Mouse (Mus musculus): ENCODE measurements around the gene Dao. TPM values are rescaled to one million over a fixed set of nuclear protein-coding genes. Genes with fewer than 3 reads are reported as not detected.

Gene Dao
- polyA plus RNA-seq, 1 experiment from 2014 or later, result not detected

DNA sequence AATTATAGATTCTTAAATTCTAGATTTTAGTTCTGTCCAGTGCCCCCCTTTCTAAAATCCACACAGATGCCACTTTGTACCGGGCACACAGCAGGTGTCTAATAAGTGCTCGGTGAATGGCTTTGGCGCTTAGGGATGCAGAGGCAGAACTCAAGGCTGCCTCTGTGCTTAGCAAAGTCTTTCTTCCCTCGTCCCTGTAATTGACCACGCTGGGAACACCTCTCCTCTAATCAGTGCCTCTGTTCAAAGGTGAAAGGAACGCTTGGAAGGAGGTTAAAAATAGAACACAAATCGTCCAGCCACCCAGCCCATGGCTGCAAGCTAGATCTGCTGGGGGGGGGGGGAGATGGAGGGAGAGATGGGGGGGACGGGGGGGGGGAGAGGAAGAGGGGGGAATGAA, 37.0 kb downstream of the Dao start:
- H3K27ac ChIP-seq, result no peak overlapping the region
- peaks cover 4% of the 10 kb centered on the region for H3K4me1 ChIP-seq (replicated peaks)
- no peak overlapping the region for H3K4me2 ChIP-seq
- no peak overlapping the region for H3K9ac ChIP-seq
- no peaks in the 10 kb centered on the region for H3K9me3 ChIP-seq
- H3K36me3 ChIP-seq, result peaks cover 68% of the 10 kb centered on the region
- WGBS, result 32% methylated on average over 7 of the region's 8 CpGs
- no peak overlapping the region for H3K4me3 ChIP-seq
- H3K27me3 ChIP-seq, result 0 out of 2 replicates have a peak, but pooled peaks cover 5% of the 10 kb centered on the region
- ATAC-seq (ENCODE audit: low FRiP score), result no peak

DNA sequence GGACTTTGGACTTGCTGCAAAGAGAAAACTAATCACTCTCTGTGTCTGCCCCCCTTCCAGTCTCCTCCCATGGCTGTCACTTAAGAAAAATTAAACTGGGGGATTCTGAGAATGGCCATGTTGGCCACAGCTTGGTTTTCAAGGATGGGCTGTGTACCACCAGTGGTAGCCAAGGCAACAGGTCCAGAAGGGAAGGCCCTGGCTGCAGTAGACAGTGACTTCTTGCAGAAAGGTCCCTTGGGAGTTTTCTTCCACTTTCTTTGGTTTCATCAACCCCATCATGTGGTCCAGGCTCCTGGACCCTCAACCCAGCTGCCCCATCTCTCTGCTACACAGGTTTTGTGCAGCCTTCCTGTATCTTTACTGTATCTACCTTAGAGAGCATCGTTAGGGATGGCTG, 37.4 kb downstream of the Dao start:
- no peak overlapping the region for H3K27ac ChIP-seq
- H3K4me1 ChIP-seq (replicated peaks), result peaks cover 4% of the 10 kb centered on the region
- 0 out of 2 replicates have a peak, but pooled peaks cover 5% of the 10 kb centered on the region for H3K27me3 ChIP-seq
- WGBS, result 58% methylated on average over 1 of the region's 1 CpGs
- no peak overlapping the region for H3K9ac ChIP-seq
- H3K36me3 ChIP-seq, result peaks cover 68% of the 10 kb centered on the region
- H3K9me3 ChIP-seq, result no peaks in the 10 kb centered on the region
- no peak overlapping the region for H3K4me3 ChIP-seq
- no peak overlapping the region for H3K4me2 ChIP-seq
- no peak for ATAC-seq (ENCODE audit: low FRiP score)

DNA sequence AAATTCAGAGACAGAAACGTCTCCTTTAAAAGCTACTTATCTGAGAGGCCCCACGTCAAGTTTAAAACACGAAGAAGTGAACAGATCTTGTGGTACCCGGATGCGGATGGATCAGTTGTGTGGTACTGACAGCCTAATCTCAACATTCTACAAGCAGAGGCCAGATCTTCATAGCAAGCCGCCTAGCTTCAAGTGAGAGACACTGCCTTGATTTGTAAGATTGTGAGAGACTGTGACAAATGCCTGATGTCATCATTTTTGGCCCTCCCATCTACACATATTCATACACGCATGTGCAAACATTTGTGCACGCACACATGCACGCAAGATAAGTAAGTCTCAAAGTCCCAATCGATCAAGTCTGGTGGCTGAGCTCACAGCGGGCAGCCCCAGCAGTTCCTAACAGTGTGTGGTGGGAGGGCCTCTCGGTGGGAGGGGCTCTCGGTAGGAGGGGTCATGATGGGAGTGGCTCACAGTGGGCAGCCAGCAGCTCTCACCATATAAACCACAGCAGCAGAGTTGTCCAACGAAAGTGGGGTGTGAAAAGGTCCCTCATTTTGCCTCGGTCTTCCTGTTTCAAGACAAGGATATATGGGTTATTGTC, 37.9 kb downstream of the Dao start:
- peaks cover 4% of the 10 kb centered on the region for H3K4me1 ChIP-seq (replicated peaks)
- no peak overlapping the region for H3K9ac ChIP-seq
- H3K36me3 ChIP-seq, result peaks cover 68% of the 10 kb centered on the region
- H3K4me3 ChIP-seq, result no peak overlapping the region
- H3K9me3 ChIP-seq, result no peaks in the 10 kb centered on the region
- H3K27me3 ChIP-seq, result 0 out of 2 replicates have a peak, but pooled peaks cover 5% of the 10 kb centered on the region
- H3K27ac ChIP-seq, result no peak overlapping the region
- WGBS, result 23% methylated on average over 15 of the region's 15 CpGs
- no peak for ATAC-seq (ENCODE audit: low FRiP score)
- no peak overlapping the region for H3K4me2 ChIP-seq

DNA sequence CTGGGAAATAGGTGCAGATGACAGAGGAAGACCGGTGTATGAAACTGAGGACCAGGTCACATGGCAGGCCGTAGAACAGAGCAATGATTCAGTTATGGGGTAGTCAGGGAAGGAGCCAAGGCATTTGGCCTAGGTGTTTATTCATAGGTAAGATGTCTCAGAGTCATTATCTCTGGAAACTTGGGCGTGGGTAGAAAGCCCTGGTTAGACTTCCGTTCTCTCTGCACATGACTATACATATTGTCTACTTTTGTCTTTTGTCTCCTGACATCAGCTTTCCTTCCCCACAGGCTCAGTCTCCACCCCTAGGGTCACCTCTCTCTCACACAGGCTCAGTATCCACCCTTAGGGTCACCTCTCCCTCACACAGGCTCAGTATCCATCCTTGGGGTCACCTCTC, 40.3 kb downstream of the Dao start:
- no peak overlapping the region for H3K4me3 ChIP-seq
- no peak overlapping the region for H3K9ac ChIP-seq
- 0 out of 2 replicates have a peak, but pooled peaks cover 5% of the 10 kb centered on the region for H3K27me3 ChIP-seq
- ATAC-seq (ENCODE audit: low FRiP score), result no peak
- H3K4me1 ChIP-seq (replicated peaks), result peaks cover 8% of the 10 kb centered on the region
- 88% methylated on average over 4 of the region's 4 CpGs for WGBS
- peaks cover 48% of the 10 kb centered on the region for H3K36me3 ChIP-seq
- no peak overlapping the region for H3K4me2 ChIP-seq
- H3K9me3 ChIP-seq, result no peaks in the 10 kb centered on the region
- no peak overlapping the region for H3K27ac ChIP-seq

DNA sequence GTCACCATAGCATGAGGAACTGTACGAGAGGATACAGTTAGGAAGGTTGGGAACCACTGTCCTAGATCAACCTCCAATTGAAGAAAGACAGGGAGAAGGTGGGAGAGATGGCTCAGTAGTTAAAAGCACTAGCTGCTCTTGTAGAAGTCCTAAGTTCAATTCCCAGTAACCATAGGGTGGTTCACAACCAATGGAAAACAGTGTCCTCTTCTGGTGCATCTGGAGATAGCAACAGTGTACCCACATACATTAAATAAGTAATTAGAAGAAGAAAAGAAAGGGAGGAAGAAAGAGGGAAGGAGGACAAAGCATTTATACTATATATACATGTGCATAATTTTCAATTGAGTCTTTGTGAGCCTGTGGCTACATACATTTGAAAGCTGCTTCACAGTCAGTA, 41.6 kb downstream of the Dao start:
- ATAC-seq (ENCODE audit: low FRiP score), result no peak
- H3K4me2 ChIP-seq, result no peak overlapping the region
- H3K27me3 ChIP-seq, result 0 out of 2 replicates have a peak, but pooled peaks cover 5% of the 10 kb centered on the region
- no peaks in the 10 kb centered on the region for H3K9me3 ChIP-seq
- no peak overlapping the region for H3K27ac ChIP-seq
- no peak overlapping the region for H3K4me3 ChIP-seq
- 89% methylated on average over 1 of the region's 1 CpGs for WGBS
- no peak overlapping the region for H3K9ac ChIP-seq
- peaks cover 52% of the 10 kb centered on the region for H3K36me3 ChIP-seq
- peaks cover 15% of the 10 kb centered on the region for H3K4me1 ChIP-seq (replicated peaks)

DNA sequence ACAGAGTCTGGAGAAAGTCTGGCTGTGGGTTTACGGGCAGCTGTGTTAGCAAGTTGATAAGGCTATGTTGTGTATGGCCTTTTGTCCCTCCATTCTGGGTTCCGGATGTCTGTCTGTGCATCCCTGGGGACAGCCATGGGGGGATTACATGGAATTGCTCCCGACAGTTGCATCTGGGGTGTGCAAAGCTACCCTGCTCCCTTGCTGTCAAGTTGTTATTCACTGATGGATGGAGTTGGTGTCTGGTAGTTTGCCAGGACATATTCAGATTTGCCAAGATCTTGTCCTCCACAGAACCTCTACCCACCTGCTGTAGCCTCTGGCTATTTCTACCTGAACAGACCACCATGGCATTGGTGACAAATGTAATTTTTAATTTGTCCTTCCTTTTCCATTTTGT, 42.6 kb downstream of the Dao start:
- no peak for ATAC-seq (ENCODE audit: low FRiP score)
- Histone ChIP-seq H3K4me1 (replicated peaks) (peaks cover 11% of the 10 kb centered on the region), H3K9ac (no peak overlapping the region), H3K9me3 (no peaks in the 10 kb centered on the region), H3K27ac (no peak overlapping the region), H3K4me3 (no peak overlapping the region), H3K4me2 (no peak overlapping the region), H3K36me3 (peaks cover 53% of the 10 kb centered on the region), H3K27me3 (0 out of 2 replicates have a peak, but pooled peaks cover 5% of the 10 kb centered on the region)
- 66% methylated on average over 3 of the region's 3 CpGs for WGBS

DNA sequence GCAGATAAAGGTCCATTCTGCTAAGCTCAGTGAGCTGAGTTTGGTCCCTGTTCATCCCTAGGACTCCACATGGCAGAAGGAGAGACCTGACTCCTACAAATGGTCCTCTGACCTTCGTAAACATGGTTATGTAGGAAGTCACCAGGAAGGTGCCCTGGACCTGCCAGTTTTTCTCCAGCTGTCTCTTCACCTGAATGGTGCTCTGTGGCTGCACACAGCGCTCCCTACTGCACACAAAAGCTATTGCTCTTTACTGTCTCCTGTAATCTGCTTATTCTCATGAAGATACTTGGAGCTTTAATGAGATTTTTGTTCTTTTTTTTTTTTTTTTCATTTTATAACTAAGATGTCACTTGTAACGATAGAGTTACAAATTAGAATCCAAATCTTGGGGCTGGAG, 43.1 kb downstream of the Dao start:
- no peak for ATAC-seq (ENCODE audit: low FRiP score)
- Histone ChIP-seq H3K4me1 (replicated peaks) (peaks cover 11% of the 10 kb centered on the region), H3K9me3 (no peaks in the 10 kb centered on the region), H3K9ac (no peak overlapping the region), H3K27ac (no peak overlapping the region), H3K36me3 (peaks cover 53% of the 10 kb centered on the region), H3K27me3 (0 out of 2 replicates have a peak, but pooled peaks cover 5% of the 10 kb centered on the region), H3K4me2 (no peak overlapping the region), H3K4me3 (no peak overlapping the region)
- 54% methylated on average over 3 of the region's 3 CpGs for WGBS

DNA sequence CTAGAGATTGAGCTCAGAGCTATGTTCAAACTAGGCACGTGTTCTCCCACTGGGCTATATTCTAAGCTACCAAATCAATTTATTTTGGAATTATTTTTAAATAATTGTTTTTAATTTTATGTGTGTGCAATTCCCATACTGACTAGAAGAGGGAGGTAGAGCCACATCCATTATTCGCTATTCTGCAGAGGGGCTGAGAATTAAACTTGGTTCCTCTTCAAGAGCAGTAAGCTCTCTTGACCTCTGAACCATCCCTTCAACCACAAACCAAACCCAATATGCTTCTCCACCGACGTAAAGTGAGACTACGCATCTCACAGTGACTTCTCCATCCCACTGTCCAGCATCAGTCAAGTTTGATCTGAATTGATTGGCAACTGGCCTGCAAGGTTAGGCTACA, 43.7 kb downstream of the Dao start:
- Histone ChIP-seq H3K9ac (no peak overlapping the region), H3K27me3 (0 out of 2 replicates have a peak, but pooled peaks cover 5% of the 10 kb centered on the region), H3K4me2 (no peak overlapping the region), H3K27ac (no peak overlapping the region), H3K9me3 (no peaks in the 10 kb centered on the region), H3K4me3 (no peak overlapping the region), H3K36me3 (peaks cover 51% of the 10 kb centered on the region), H3K4me1 (replicated peaks) (peaks cover 11% of the 10 kb centered on the region)
- WGBS, result 89% methylated on average over 5 of the region's 5 CpGs
- no peak for ATAC-seq (ENCODE audit: low FRiP score)

DNA sequence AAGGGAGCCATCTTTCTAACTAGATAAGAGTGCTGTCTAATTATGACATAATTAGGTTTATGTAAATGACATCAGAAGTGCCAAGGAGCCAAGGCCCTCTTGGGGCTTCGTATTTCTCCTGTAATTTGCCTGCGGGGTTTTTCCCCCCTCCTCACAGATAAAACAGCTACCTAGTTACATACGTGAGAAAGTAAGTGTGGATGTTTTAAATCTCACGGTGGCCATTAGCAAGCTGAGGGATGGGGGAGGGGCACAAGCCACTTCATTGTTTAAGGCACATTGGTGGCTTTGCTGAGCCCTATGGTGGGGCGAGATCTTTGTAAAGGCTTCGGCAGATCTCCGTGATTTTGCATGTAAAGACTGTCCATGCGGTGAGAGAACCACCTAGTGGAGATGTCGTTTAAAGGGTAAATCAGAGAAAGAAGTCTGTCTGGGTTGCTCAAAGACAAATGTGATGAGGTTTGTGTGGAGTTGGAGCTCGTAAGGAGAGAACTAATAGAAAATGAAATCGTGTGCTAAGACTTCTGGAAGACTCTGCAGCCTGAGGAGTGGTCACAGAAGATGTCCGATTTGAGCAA, 45.3 kb downstream of the Dao start:
- peaks cover 11% of the 10 kb centered on the region for H3K4me1 ChIP-seq (replicated peaks)
- ATAC-seq (ENCODE audit: low FRiP score), result no peak
- H3K9ac ChIP-seq, result no peak overlapping the region
- no peaks in the 10 kb centered on the region for H3K9me3 ChIP-seq
- peaks cover 44% of the 10 kb centered on the region for H3K36me3 ChIP-seq
- H3K27me3 ChIP-seq, result no peaks in the 10 kb centered on the region
- H3K4me2 ChIP-seq, result no peak overlapping the region
- H3K4me3 ChIP-seq, result no peak overlapping the region
- 49% methylated on average over 12 of the region's 12 CpGs for WGBS
- peak overlapping the region; percentile 37; the same call in 1 of the 2 replicates for H3K27ac ChIP-seq

DNA sequence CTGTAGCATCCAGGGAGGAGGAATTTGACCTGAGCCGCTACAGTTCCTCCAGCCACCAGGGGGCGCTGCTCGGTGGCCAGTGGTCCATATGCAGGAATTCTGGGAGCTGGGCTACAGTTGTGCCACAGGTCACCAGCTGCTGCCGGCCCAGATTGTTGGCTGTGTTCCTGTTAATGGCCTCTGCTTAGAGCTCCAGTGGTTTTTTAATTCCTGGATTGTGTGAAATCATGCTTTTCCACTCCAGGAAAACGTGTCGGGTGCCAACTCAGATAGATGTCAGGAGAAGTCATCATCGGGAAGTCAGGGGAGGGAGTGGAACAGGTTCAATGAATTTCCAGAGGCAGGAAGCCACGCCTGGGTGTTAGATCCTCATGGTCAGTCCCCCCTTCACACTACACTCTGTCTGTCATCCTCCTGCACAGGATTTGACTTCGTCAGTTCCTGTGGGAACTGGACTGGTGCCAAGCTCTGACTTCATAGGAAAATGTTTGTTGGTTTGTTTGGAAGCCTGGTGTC, 48.8 kb downstream of the Dao start:
- Histone ChIP-seq H3K4me1 (replicated peaks) (peaks cover 11% of the 10 kb centered on the region), H3K9me3 (no peaks in the 10 kb centered on the region), H3K4me3 (no peak overlapping the region), H3K36me3 (peaks cover 64% of the 10 kb centered on the region), H3K9ac (no peak overlapping the region), H3K27ac (no peak overlapping the region), H3K27me3 (no peaks in the 10 kb centered on the region), H3K4me2 (no peak overlapping the region)
- 36% methylated on average over 9 of the region's 9 CpGs for WGBS
- ATAC-seq (ENCODE audit: low FRiP score), result no peak

DNA sequence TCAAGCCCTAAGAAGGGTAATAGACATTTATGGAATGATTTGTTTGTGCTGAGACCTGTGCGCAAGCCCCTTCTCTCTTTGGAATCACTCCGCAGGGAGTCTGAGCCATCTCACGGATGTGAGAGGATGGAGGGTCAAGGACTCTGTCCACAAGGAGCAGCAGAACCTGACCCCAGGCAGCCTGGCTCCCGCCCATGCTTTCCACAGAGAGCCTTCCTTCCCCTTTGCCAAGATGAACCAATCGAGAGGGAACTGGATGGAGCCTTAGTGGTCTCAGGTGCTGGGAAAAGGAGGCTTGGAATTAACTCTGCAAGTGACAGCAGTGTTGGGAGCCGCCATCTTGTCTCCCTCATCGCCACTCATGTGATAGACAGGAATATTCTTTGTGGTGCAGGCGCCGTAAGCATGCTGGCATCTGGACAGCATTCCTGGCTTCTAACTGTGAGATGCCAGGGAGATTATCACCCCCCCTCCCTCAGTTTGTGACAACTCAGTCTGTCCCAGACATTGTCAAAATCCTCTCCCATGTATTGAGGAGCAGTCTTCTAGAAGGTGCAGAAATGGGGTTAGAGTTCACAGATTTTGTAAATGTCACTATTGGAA, 53.7 kb downstream of the Dao start:
- no peaks in the 10 kb centered on the region for H3K27me3 ChIP-seq
- H3K9me3 ChIP-seq, result no peaks in the 10 kb centered on the region
- no peak overlapping the region for H3K4me3 ChIP-seq
- H3K4me2 ChIP-seq, result no peak overlapping the region
- WGBS, result 81% methylated on average over 9 of the region's 9 CpGs
- no peak for ATAC-seq (ENCODE audit: low FRiP score)
- no peak overlapping the region for H3K9ac ChIP-seq
- no peak overlapping the region for H3K27ac ChIP-seq
- peaks cover 74% of the 10 kb centered on the region for H3K36me3 ChIP-seq
- H3K4me1 ChIP-seq (replicated peaks), result no peaks in the 10 kb centered on the region

DNA sequence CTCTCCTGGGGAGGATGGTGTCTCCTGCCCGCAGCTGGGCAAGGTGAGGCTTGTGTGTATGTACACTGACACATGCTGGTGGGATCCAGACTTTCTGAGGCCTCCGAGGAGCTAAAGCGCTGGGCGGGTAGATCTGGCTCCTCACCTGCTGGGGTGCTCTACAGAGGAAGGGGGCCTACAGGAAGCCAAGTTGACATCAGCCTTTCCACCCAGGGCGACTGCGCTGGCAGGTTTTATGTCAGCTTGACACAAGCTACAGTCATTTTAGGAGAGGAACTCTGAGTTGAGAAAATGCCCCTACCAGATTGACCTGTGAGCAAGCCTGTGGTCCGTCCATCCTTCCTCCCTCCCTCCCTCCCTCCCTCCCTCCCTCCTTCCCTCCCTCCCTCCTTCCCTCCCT, 58.2 kb downstream of the Dao start:
- Histone ChIP-seq H3K4me3 (no peak overlapping the region), H3K27ac (no peak overlapping the region), H3K4me1 (replicated peaks) (0 out of 2 replicates have a peak, but pooled peaks cover 4% of the 10 kb centered on the region), H3K27me3 (no peaks in the 10 kb centered on the region), H3K9ac (no peak overlapping the region), H3K36me3 (peaks cover 64% of the 10 kb centered on the region), H3K4me2 (no peak overlapping the region), H3K9me3 (no peaks in the 10 kb centered on the region)
- no peak for ATAC-seq (ENCODE audit: low FRiP score)
- WGBS, result 55% methylated on average over 7 of the region's 7 CpGs

Data from hindbrain, embryonic 13.5 days (tissue).